Mouse (Mus musculus) MEL (cell line): Measurements from ENCODE around the gene Edar. TPM values are rescaled to one million over a fixed set of nuclear protein-coding genes. Genes with fewer than 3 reads are reported as not detected.

ENCODE experiments used
- DNase-seq: peaks from one replicate; pipeline ENCODE4 v3.0.0; 2011; ENCODE audit warnings: low read depth, low spot score
- H3K27ac ChIP-seq: 2 replicates; pipeline ENCODE4 v1.5.1; 2012; ENCODE audit warnings: low read depth, mild to moderate bottlenecking, control low read depth, low read length, moderate library complexity; ENCODE audit not compliant: control insufficient read depth
- H3K27me3 ChIP-seq, 2 experiments: fragments of 150-350 bp in 1 of 2; sonication (generic) in 1 of 2; 2 replicates each; pipeline ENCODE4 v1.6.1; 2012; ENCODE audit warnings: low read length in 2 of 2, mild to moderate bottlenecking in 2 of 2, improper control_type of control experiment in 1 of 2, moderate library complexity in 1 of 2; ENCODE audit not compliant: insufficient read depth in 2 of 2, control insufficient read depth in 1 of 2
- H3K36me3 ChIP-seq, 2 experiments: 2 replicates each; pipeline ENCODE4 v1.6.1; 2012 to 2014; ENCODE audit warnings: low read length in 2 of 2, improper control_type of control experiment in 1 of 2, inconsistent platforms in 1 of 2, mild to moderate bottlenecking in 1 of 2; ENCODE audit not compliant: insufficient read depth in 2 of 2, control insufficient read depth in 1 of 2
- H3K4me1 ChIP-seq, 2 experiments: fragments of 150-350 bp in 1 of 2; sonication (generic) in 1 of 2; 2 replicates each; pipeline ENCODE4 v1.6.1; 2012; ENCODE audit warnings: low read length in 2 of 2, improper control_type of control experiment in 1 of 2, mild to moderate bottlenecking in 1 of 2; ENCODE audit not compliant: insufficient read depth in 2 of 2, control insufficient read depth in 1 of 2
- H3K4me3 ChIP-seq, 2 experiments: fragments of 150-350 bp in 1 of 2; sonication (generic) in 1 of 2; 2 replicates each; pipeline ENCODE4 v1.5.1; 2012; ENCODE audit warnings: low read depth in 2 of 2, low read length in 2 of 2, mild to moderate bottlenecking in 2 of 2, moderate library complexity in 2 of 2, control low read depth in 1 of 2, improper control_type of control experiment in 1 of 2; ENCODE audit not compliant: control insufficient read depth in 1 of 2, insufficient read depth in 1 of 2
- H3K79me2 ChIP-seq: 2 replicates; pipeline ENCODE4 v1.6.1; 2012; ENCODE audit warnings: mild to moderate bottlenecking, low read length, moderate library complexity; ENCODE audit not compliant: control insufficient read depth, poor library complexity, insufficient read depth
- H3K9ac ChIP-seq: 2 replicates; pipeline ENCODE4 v1.6.1; 2012; ENCODE audit warnings: low read depth, mild to moderate bottlenecking, control low read depth, low read length, moderate library complexity; ENCODE audit not compliant: control insufficient read depth, poor library complexity, severe bottlenecking
- H3K9me3 ChIP-seq: fragments of 150-350 bp; sonication (generic); replicated peaks from 2 replicates; pipeline ENCODE4 v1.6.1; 2012; ENCODE audit warnings: mild to moderate bottlenecking, low read length, improper control_type of control experiment, moderate library complexity; ENCODE audit not compliant: insufficient read depth
- BHLHE40 ChIP-seq: IDR thresholded peaks from 2 replicates; pipeline ENCODE4 v1.6.1; 2012; ENCODE audit warnings: low read depth, mild to moderate bottlenecking, inconsistent platforms, low read length, improper control_type of control experiment, borderline replicate concordance
- CHD2 ChIP-seq: IDR thresholded peaks from 2 replicates; pipeline ENCODE4 v1.6.1; 2011; ENCODE audit warnings: low read length, improper control_type of control experiment
- CTCF ChIP-seq, 3 experiments: IDR thresholded peaks in 2 of 3; conservative IDR thresholded peaks in 1 of 3; 2 replicates each; pipeline ENCODE4 v1.5.1; 2011 to 2012; ENCODE audit warnings: low read length in 3 of 3, low read depth in 2 of 3, mild to moderate bottlenecking in 2 of 3, improper control_type of control experiment in 1 of 3, inconsistent platforms in 1 of 3, mixed read lengths in 1 of 3, moderate library complexity in 1 of 3; ENCODE audit not compliant: control insufficient read depth in 1 of 3, insufficient read depth in 1 of 3, poor library complexity in 1 of 3, severe bottlenecking in 1 of 3
- E2F4 ChIP-seq: IDR thresholded peaks from 2 replicates; pipeline ENCODE4 v1.6.1; 2011; ENCODE audit warnings: low read depth, low read length, improper control_type of control experiment, borderline replicate concordance
- EP300 ChIP-seq, 2 experiments: IDR thresholded peaks; 2 replicates each; pipeline ENCODE4 v1.6.1; 2011; ENCODE audit warnings: improper control_type of control experiment in 2 of 2, low read length in 2 of 2, low read depth in 1 of 2, mild to moderate bottlenecking in 1 of 2
- GABPA ChIP-seq: IDR thresholded peaks from 2 replicates; pipeline ENCODE4 v1.6.1; 2012; ENCODE audit warnings: low read depth, mild to moderate bottlenecking, inconsistent platforms, low read length, improper control_type of control experiment, moderate library complexity
- HCFC1 ChIP-seq: IDR thresholded peaks from 2 replicates; pipeline ENCODE4 v1.6.1; 2012; ENCODE audit warnings: low read depth, mild to moderate bottlenecking, inconsistent platforms, low read length, improper control_type of control experiment, moderate library complexity
- JUND ChIP-seq: IDR thresholded peaks from 2 replicates; pipeline ENCODE4 v1.6.1; 2011; ENCODE audit warnings: low read depth, mild to moderate bottlenecking, improper control_type of control experiment, low read length
- MAX ChIP-seq: IDR thresholded peaks from 2 replicates; pipeline ENCODE4 v1.6.1; 2011; ENCODE audit warnings: low read length, improper control_type of control experiment
- MAZ ChIP-seq: IDR thresholded peaks from 2 replicates; pipeline ENCODE4 v1.6.1; 2012; ENCODE audit warnings: low read depth, mild to moderate bottlenecking, inconsistent platforms, low read length, improper control_type of control experiment
- MXI1 ChIP-seq: IDR thresholded peaks from 2 replicates; pipeline ENCODE4 v1.6.1; 2011; ENCODE audit warnings: mild to moderate bottlenecking, low read depth, low read length, improper control_type of control experiment
- MYB ChIP-seq: IDR thresholded peaks from 2 replicates; pipeline ENCODE4 v1.6.1; 2011; ENCODE audit warnings: mild to moderate bottlenecking, low read depth, low read length, improper control_type of control experiment
- NRF1 ChIP-seq: IDR thresholded peaks from 2 replicates; pipeline ENCODE4 v1.6.1; 2014; ENCODE audit warnings: low read depth, mild to moderate bottlenecking, inconsistent platforms, low read length, improper control_type of control experiment, moderate library complexity; ENCODE audit not compliant: poor library complexity, insufficient read depth, severe bottlenecking
- POLR2A ChIP-seq, 2 experiments: IDR thresholded peaks; 2 replicates each; pipeline ENCODE4 v1.6.1; 2011 to 2012; ENCODE audit warnings: low read length in 2 of 2, mild to moderate bottlenecking in 2 of 2, control low read depth in 1 of 2, improper control_type of control experiment in 1 of 2, low read depth in 1 of 2, moderate library complexity in 1 of 2; ENCODE audit not compliant: control insufficient read depth in 1 of 2, insufficient read depth in 1 of 2, poor library complexity in 1 of 2
- POLR2AphosphoS5 ChIP-seq: IDR thresholded peaks from 2 replicates; pipeline ENCODE4 v1.6.1; 2012; ENCODE audit warnings: low read depth, borderline replicate concordance, mild to moderate bottlenecking, inconsistent platforms, low read length, moderate library complexity, mixed read lengths
- RAD21 ChIP-seq: IDR thresholded peaks from 2 replicates; pipeline ENCODE4 v1.6.1; 2011; ENCODE audit warnings: mild to moderate bottlenecking, low read depth, low read length, improper control_type of control experiment
- RCOR1 ChIP-seq: IDR thresholded peaks from 2 replicates; pipeline ENCODE4 v1.6.1; 2012; ENCODE audit warnings: low read depth, mild to moderate bottlenecking, inconsistent platforms, low read length, improper control_type of control experiment
- SMC3 ChIP-seq: IDR thresholded peaks from 2 replicates; pipeline ENCODE4 v1.6.1; 2011; ENCODE audit warnings: low read depth, low read length, improper control_type of control experiment
- TAL1 ChIP-seq: IDR thresholded peaks from 2 replicates; pipeline ENCODE4 v1.6.1; 2012; ENCODE audit warnings: mild to moderate bottlenecking, inconsistent platforms, low read length, moderate library complexity, mixed read lengths
- TCF12 ChIP-seq: IDR thresholded peaks from 2 replicates; pipeline ENCODE4 v1.6.1; 2014; ENCODE audit warnings: low read depth, mild to moderate bottlenecking, inconsistent platforms, low read length, improper control_type of control experiment, moderate library complexity
- USF2 ChIP-seq, 2 experiments: IDR thresholded peaks; 2 replicates each; pipeline ENCODE4 v1.6.1; 2011 to 2012; ENCODE audit warnings: improper control_type of control experiment in 2 of 2, low read length in 2 of 2, borderline replicate concordance in 1 of 2, inconsistent platforms in 1 of 2, low read depth in 1 of 2, mild to moderate bottlenecking in 1 of 2; ENCODE audit not compliant: insufficient read depth in 1 of 2
- ZC3H11A ChIP-seq: IDR thresholded peaks from 2 replicates; pipeline ENCODE4 v1.6.1; 2012; ENCODE audit warnings: low read depth, mild to moderate bottlenecking, inconsistent platforms, low read length, improper control_type of control experiment
- ZKSCAN1 ChIP-seq: IDR thresholded peaks from 2 replicates; pipeline ENCODE4 v1.6.1; 2012; ENCODE audit warnings: low read depth, mild to moderate bottlenecking, inconsistent platforms, low read length, improper control_type of control experiment, moderate library complexity
- ZMIZ1 ChIP-seq: IDR thresholded peaks from 2 replicates; pipeline ENCODE4 v1.6.1; 2012; ENCODE audit warnings: low read depth, mild to moderate bottlenecking, inconsistent platforms, low read length, improper control_type of control experiment, moderate library complexity
- ZNF384 ChIP-seq: IDR thresholded peaks from 2 replicates; pipeline ENCODE4 v1.6.1; 2012; ENCODE audit warnings: low read depth, mild to moderate bottlenecking, inconsistent platforms, low read length, improper control_type of control experiment
- polyA plus RNA-seq, 2 experiments: library from polyadenylated mRNA; stranded (reverse) in 1 of 2; unstranded in 1 of 2; fragments of >175 nt in 1 of 2; fragments of >200 nt in 1 of 2; gene quantifications; 2 replicates each; pipeline versions ENCODE4 v1.2.1 to v1.2.4; 2012; ENCODE audit warnings: low replicate concordance in 2 of 2, low read depth in 1 of 2; ENCODE audit not compliant: insufficient read length in 2 of 2, insufficient read depth in 1 of 2, missing spikeins in 1 of 2
- total RNA-seq: library from RNA; depleted of rRNA; stranded (reverse); fragments of 300-350 nt; gene quantifications from 2 replicates; pipeline ENCODE4 v1.2.3, GENCODE M21; 2012

Gene Edar
- total and polyA plus RNA-seq, 3 experiments: not detected

- no peaks in the 10 kb centered on the region for H3K4me1 ChIP-seq
- TF ChIP-seq HCFC1: no peak
- TF ChIP-seq NRF1: no peak
- no peak for TF ChIP-seq GABPA
- no peak for TF ChIP-seq MAX
- no peak for TF ChIP-seq USF2 (IDR thresholded peaks at IDR 0.05; ENCODE audit: borderline replicate concordance in 1 of 2, insufficient read depth in 1 of 2, low read depth in 1 of 2, low read length in 2 of 2)
- TF ChIP-seq ZNF384: no peak
- no peak for TF ChIP-seq TAL1
- no peak for TF ChIP-seq BHLHE40
- TF ChIP-seq RAD21: no peak
- no peak for TF ChIP-seq EP300 (IDR thresholded peaks at IDR 0.05; ENCODE audit: low read depth in 1 of 2, low read length in 2 of 2)
- no peaks in the 10 kb centered on the region for H3K9me3 ChIP-seq
- H3K27me3 ChIP-seq: no peaks in the 10 kb centered on the region
- no peak for DNase-seq
- H3K9ac ChIP-seq: no peak overlapping the region
- H3K4me3 ChIP-seq: no peak overlapping the region
- H3K79me2 ChIP-seq: no peaks in the 10 kb centered on the region
- no peak overlapping the region for H3K27ac ChIP-seq
- no peaks in the 10 kb centered on the region for H3K36me3 ChIP-seq
These were observed 74.0 kb downstream of the Edar start for GRCm38 (mm10) chr10:58601431-58601901.

GRCm38 (mm10) chr10:58600983-58601382, 74.5 kb downstream of the Edar start:
- no peaks in the 10 kb centered on the region for H3K79me2 ChIP-seq
- no peak overlapping the region for H3K9ac ChIP-seq
- no peaks in the 10 kb centered on the region for H3K9me3 ChIP-seq
- H3K4me3 ChIP-seq: no peak overlapping the region
- no peaks in the 10 kb centered on the region for H3K27me3 ChIP-seq
- TF ChIP-seq ZKSCAN1 (no peak), GABPA (no peak), JUND (no peak), ZC3H11A (no peak), EP300 (IDR thresholded peaks at IDR 0.05; ENCODE audit: low read depth in 1 of 2, low read length in 2 of 2) (no peak), POLR2A (IDR thresholded peaks at IDR 0.05; ENCODE audit: control insufficient read depth in 1 of 2, insufficient read depth in 1 of 2, low read depth in 1 of 2, low read length in 2 of 2, poor library complexity in 1 of 2) (no peak)
- DNase-seq: no peak
- H3K4me1 ChIP-seq: no peaks in the 10 kb centered on the region
- H3K27ac ChIP-seq: no peak overlapping the region
- no peaks in the 10 kb centered on the region for H3K36me3 ChIP-seq

- H3K9ac ChIP-seq: no peak overlapping the region
- H3K27ac ChIP-seq: no peak overlapping the region
- H3K79me2 ChIP-seq: no peaks in the 10 kb centered on the region
- H3K27me3 ChIP-seq: no peaks in the 10 kb centered on the region
- DNase-seq: no peak
- H3K36me3 ChIP-seq: no peaks in the 10 kb centered on the region
- no peaks in the 10 kb centered on the region for H3K9me3 ChIP-seq
- H3K4me1 ChIP-seq: no peaks in the 10 kb centered on the region
- no peak overlapping the region for H3K4me3 ChIP-seq
- TF ChIP-seq NRF1: no peak
- TF ChIP-seq CHD2: no peak
- TF ChIP-seq ZMIZ1: no peak
- no peak for TF ChIP-seq E2F4
- TF ChIP-seq ZNF384: no peak
- no peak for TF ChIP-seq MYB
- TF ChIP-seq MXI1: no peak
- no peak for TF ChIP-seq CTCF (IDR thresholded peaks at IDR 0.05 in 2 of 3, conservative IDR thresholded peaks at IDR 0.05 in 1 of 3; ENCODE audit: control insufficient read depth in 1 of 3, insufficient read depth in 1 of 3, low read depth in 2 of 3, low read length in 3 of 3, poor library complexity in 1 of 3, severe bottlenecking in 1 of 3)
- no peak for TF ChIP-seq POLR2AphosphoS5
- no peak for TF ChIP-seq GABPA
- no peak for TF ChIP-seq SMC3
- no peak for TF ChIP-seq ZKSCAN1
- TF ChIP-seq MAX: no peak
- no peak for TF ChIP-seq RCOR1
- no peak for TF ChIP-seq BHLHE40
- no peak for TF ChIP-seq TCF12
- TF ChIP-seq MAZ: no peak
- no peak for TF ChIP-seq ZC3H11A
- TF ChIP-seq RAD21: no peak
These were observed 75.3 kb downstream of the Edar start for GRCm38 (mm10) chr10:58600151-58600550.
